Mouse (Mus musculus) gastrocnemius, adult 2 months (tissue): ENCODE measurements around the gene Gm10260. TPM values are rescaled to one million over a fixed set of nuclear protein-coding genes. Genes with fewer than 3 reads are reported as not detected.

ENCODE experiments used
- DNase-seq: peaks from one replicate; pipeline ENCODE4 v3.0.0; 2022
- H3K27ac ChIP-seq: fragments of 200-600 bp; 2 replicates; pipeline ENCODE4 v1.8.1; 2022; ENCODE audit warnings: mild to moderate bottlenecking
- H3K4me3 ChIP-seq: fragments of 200-600 bp; 2 replicates; pipeline ENCODE4 v1.8.1; 2022; ENCODE audit warnings: mild to moderate bottlenecking, moderate library complexity
- CTCF ChIP-seq: fragments of 200-600 bp; IDR thresholded peaks from 2 replicates; pipeline ENCODE4 v1.8.1; 2022; ENCODE audit warnings: antibody characterized with exemption, mild to moderate bottlenecking, moderate library complexity
- intact Hi-C: fragments of 180-260 bp; cut with DNase I; formaldehyde crosslinking; loops from one replicate; pipeline ENCODE4 v1.15.1; 2025
- total RNA-seq, 2 experiments: library from RNA; stranded (reverse); gene quantifications; 2 replicates each; pipeline ENCODE4 v1.2.3; 2021

The Gm10260 gene
- total RNA-seq, 2 experiments from 2014 or later, result 109 to 126 TPM

- no peak for TF ChIP-seq CTCF
- no peak overlapping the region for H3K27ac ChIP-seq
- no peak for DNase-seq
- intact Hi-C loops, result no loop called here
- no peak overlapping the region for H3K4me3 ChIP-seq
These were observed 47.7 kb downstream of the Gm10260 start for GRCm38 (mm10) chr13:97712506-97713275.

- no peak for TF ChIP-seq CTCF
These were observed 48.9 kb downstream of the Gm10260 start for GRCm38 (mm10) chr13:97711510-97711909.

More at GRCm38 (mm10) chr13:97711510-97711909, 48.9 kb downstream of the Gm10260 start:
- H3K4me3 ChIP-seq, result no peak overlapping the region
- intact Hi-C loops, result no loop called here
- no peak overlapping the region for H3K27ac ChIP-seq
- DNase-seq, result no peak
